Mouse (Mus musculus): ENCODE results near the gene Wdr1.
A peak's percentile ranks its signal among the peaks of the same experiment; 100 is the strongest.

- no peak for TF ChIP-seq SRF (IDR thresholded peaks at IDR 0.05; ENCODE audit: control insufficient read depth, insufficient read length, low read depth)
- peak in 2 of 3 experiments; percentile 53 to 73 for TF ChIP-seq MYOD1 (IDR thresholded peaks at IDR 0.05; ENCODE audit: control insufficient read depth in 1 of 3, insufficient read length in 2 of 3, low read depth in 2 of 3)
- TF ChIP-seq POLR2A (IDR thresholded peaks at IDR 0.05; ENCODE audit: insufficient read length, low read depth) = no peak
- no peak for TF ChIP-seq USF1 (IDR thresholded peaks at IDR 0.05; ENCODE audit: low read depth)
Observed at GRCm38 (mm10) chr5:38552615-38553014, 10.4 kb downstream of the Wdr1 start.

All from myocyte (in vitro differentiated cells).